Mouse (Mus musculus) kidney, postnatal 14 days (tissue): Measurements from ENCODE around the gene Nr1i3.

Experiments
- DNase-seq: peaks from one replicate; pipeline ENCODE4 v3.0.0; 2022; ENCODE audit warnings: mixed read lengths

The Nr1i3 gene

DNA sequence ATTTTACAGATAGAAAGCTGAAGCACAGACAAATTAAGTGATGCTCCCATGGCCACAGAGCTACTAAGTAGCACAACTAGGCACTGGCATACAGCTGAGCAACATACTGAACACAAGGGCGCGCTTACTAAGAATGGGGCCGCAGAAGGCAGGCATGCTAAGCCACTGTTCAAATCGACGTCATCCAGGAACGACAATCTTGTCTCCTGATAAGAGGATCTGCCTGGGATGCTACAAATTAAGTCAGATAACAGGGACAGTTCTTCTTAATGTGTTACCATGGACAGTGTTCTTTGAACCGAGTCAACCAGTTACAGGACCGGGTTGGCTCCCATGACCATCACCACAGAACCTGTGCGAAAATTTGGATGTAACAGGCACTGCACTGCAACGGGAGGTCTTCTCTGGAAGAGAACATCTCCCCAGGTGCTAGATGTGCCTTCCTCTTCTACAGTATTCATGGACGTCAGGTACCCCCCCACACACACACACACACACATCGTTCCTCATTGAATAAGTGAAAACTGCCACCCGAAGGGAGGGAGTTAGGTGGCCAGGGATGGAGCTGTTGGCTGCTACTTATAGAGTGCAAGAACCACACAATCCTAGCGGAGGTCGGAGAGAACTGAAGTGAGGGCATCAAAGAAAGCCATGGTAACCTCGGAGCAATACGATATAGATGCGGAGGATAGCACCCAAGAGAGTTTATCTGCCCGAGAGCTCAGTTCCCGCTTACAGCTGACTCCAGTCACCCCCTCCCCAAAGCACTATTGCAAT, 18.5 kb upstream of the Nr1i3 start:
- no peak for DNase-seq

DNA sequence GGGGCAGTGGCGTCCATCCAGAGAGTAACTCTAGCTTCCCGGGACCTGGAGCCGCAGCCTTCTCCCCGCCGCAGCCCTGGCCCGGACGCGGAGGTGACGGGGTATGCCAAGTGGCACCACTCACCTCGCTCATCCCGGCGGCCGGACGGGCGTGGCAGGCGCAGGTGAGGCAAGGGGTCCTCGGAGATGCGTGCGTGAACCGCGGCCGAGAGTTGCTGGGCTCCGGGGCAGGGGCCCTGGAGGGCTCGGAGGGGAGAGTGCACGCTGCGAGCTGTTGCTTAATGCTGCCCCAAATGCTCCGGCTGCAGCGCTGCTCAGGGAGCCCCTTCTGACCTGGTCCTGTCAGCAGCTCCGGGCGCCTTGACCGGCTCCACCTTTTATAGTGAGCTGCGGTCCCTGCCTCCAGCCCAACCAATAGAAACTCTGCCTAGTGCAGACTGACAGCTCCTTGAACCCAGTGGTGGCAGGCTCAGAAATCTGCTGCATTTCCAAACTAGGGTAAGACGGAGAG, 17.8 kb upstream of the Nr1i3 start, which contains the start of gene Pcp4l1:
TSS of gene Pcp4l1 (minus strand) at position 382 of the 511 bp plus-strand sequence.
- DNase-seq: peak; percentile 68

DNA sequence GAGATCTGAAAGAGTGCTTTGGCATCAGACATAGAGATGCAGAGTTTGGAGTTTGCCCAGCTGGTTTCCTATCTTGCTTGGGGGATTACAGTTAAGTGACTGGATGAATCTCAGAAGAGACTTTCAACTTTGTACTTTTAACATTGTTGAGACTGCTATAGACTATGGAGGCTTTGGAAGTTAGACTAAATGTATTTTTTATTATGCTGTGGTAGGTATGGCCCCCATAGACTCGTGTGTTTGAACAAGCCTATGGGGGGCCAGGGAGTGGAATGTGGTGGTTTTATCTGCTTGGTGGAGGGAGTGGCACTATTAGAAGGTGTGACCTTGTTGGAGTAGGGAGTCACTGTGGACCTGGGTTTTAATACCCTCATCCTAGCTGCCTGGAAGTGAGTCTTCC, 14.2 kb upstream of the Nr1i3 start:
- no peak for DNase-seq

DNA sequence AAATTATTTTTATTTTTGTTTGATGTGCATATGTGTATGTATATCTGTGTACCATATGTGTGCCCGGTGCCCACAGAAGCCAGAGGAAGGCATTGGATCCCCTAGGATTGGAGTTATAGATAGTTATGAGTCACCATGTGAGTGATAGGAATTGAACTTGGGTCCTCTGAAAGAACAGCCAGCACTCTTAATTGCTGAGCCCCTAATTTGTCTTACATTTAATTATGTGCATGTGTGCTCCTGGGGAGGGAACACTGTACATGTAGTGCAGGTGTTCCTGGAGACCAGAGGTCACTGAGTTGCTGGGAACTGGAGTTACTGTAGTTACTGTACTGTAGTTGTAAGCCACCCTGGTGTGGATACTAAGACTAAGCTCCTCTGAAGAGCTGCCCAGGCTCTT, 13.0 kb upstream of the Nr1i3 start:
- DNase-seq: no peak

DNA sequence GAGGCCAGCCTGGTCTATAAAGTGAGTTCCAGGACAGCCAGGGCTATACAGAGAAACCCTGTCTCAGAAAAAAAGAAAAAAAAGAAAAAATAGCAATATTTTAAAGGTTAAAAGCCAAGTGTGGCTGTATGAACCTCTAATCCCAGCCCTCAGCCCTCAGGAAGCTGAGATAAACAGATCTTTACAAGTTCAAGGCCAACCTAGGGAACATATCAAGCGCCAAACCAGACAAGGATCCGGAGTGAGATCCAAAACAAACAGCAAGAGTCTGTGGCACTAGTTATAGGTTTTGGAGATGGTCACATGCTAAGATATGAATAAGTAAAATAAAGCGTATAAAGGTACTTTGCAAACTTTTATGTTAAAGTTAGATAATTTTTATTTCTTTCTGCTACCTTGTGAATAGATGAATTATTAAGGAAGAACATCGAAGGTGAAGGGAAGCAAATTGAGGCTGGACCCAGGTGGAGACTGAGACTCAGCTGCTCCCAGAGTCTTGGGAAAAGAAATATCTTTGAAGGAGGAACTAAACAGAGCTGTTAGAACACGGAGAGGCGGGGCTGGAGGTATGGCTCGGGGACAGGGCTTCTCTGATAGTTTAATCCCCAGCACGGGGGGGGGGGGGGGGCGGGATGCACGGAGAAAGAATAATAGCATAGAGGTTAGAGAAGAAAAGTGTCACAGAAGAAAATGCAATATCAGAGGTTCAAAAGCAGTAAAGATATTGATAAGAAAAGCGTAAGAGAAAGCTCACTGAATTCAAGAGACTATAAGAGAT, 10.1 kb upstream of the Nr1i3 start:
- no peak for DNase-seq

DNA sequence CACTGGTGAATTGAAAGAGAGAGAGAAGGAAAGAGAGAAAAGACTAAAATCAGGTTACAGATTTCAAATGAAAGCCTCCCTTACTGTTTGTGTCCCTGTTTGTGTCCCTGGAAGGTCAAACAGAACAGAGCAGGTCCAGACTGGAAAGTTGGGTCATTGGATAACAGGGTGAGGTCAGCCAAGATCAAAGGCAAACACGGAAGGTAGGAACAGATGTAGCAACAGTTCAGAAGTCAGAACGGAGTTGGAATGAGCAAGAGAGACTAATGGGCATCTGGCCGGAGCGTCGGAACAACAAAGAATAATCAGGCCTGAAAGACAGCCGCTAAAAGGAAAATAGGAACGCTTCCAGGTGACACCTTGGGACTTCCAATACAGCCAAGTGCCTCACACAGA, 9.5 kb upstream of the Nr1i3 start:
- no peak for DNase-seq

DNA sequence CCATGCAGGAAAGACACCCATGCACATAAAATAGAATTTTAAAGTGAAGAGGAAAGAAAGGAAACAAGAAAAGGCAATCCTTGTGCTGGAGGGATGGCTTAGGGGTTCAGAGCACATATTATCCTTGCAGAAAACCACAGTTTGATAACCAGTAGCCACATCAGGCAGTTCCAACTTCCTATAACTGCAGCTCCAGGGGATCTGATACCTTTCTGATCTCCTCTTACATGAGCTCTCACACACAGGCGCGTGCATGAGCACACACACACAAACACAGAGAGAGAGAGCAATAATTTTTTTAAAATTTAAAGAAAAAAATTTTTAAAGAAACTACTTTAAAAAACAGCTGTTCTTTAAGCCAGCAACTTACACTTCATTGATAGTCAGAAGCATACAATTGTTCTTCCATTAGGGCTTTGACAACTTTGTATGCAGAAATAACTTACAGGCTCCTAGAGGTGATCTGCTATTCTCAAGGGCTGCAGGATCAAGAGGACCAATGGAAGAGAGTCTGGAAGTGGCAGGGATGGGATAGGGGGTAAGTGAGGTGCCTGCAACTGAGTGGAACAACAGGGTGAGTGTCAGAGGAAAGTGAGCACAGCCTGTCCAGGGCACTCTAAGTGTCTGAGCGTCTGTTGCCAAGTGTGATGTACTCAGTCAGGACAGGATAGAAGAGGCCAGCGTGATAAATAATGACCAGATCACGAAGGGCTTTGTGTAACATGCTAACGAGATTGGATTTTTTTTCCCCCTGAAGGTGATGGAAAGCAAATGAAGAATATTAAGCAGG, 7.9 kb upstream of the Nr1i3 start:
- DNase-seq: no peak

DNA sequence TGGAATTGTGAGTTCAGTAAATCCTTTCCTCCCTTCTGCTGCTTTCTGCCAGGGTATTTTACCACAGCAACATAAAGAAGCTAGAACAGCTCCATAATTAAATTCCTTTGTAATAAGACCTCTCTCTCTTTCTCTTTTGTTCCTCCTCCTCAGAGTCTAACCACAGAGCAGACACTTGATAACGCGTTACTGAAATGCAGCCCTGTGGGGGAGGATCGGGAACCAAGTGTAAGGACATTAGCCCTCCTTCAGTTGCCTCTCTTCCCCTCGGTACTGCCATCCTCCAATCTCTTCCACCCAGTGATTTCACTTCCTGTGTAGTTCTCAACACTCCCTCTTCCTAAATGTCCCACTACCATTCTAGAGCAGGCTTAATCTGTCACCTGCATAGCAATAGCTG, 4.4 kb upstream of the Nr1i3 start:
- no peak for DNase-seq

DNA sequence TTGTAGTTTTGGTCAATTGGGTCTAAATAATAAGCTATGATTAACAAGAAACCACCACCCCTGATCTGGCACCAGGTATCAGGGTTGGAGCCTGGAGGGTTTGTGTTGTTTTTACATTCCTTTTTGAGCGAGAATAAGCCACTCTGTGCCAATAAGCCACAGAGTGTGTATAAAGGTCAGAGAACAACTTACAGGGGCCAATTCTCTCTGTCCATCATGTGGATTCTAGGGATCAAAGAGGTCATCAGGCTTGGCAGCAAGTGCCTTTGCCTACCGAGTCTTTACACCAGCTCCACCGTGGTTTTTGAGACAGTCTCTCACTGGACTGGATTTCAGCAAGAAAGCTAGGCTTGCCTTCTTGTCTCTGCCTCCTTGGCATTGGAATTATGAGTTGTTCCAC, 916 bp upstream of the Nr1i3 start:
- no peak for DNase-seq

DNA sequence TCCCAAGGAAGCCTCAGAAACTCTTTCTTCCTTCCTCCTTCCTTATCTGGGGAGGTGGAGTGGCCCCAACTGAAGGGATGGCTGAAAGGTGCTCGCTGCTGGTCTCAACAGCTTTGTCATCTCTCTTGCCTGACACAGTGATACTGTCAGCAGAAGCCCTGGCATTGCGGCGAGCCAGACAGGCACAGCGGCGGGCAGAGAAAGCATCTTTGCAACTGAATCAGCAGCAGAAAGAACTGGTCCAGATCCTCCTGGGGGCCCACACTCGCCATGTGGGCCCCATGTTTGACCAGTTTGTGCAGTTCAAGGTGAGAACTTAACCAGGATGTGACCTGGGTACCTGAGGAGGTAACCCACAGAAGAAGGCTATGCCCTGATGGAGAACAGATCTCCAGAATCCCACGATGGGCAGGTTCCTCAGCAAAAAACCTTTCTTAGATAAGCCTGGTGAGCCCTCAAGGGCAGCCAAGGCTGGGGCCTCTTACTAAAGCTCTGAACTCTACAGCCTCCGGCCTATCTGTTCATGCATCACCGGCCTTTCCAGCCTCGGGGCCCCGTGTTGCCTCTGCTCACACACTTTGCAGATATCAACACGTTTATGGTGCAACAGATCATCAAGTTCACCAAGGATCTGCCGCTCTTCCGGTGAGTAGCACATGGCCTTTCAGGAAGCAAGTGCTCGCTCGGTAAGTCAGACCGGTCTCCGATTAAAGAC, 2.6 kb downstream of the Nr1i3 start:
- no peak for DNase-seq

DNA sequence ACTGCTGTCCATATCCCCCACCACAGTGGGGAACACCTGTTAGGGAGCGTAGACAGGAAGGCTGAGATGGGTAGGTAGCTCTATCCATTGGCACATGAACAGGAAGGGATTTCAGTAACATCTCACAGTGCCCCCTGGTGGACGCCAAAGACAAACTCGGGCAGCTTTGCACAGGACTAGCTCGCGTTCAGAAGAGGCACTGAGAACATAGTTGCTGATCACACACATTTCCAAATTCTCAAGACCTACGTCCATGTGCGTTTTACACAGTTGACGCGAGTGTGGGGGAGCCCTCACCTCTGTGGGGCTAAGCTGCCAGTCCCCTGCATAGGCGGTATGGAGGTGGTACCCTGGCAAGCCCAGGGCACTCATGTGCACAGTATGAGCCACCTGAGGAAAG, 7.1 kb downstream of the Nr1i3 start:
- DNase-seq: peak; percentile 89

DNA sequence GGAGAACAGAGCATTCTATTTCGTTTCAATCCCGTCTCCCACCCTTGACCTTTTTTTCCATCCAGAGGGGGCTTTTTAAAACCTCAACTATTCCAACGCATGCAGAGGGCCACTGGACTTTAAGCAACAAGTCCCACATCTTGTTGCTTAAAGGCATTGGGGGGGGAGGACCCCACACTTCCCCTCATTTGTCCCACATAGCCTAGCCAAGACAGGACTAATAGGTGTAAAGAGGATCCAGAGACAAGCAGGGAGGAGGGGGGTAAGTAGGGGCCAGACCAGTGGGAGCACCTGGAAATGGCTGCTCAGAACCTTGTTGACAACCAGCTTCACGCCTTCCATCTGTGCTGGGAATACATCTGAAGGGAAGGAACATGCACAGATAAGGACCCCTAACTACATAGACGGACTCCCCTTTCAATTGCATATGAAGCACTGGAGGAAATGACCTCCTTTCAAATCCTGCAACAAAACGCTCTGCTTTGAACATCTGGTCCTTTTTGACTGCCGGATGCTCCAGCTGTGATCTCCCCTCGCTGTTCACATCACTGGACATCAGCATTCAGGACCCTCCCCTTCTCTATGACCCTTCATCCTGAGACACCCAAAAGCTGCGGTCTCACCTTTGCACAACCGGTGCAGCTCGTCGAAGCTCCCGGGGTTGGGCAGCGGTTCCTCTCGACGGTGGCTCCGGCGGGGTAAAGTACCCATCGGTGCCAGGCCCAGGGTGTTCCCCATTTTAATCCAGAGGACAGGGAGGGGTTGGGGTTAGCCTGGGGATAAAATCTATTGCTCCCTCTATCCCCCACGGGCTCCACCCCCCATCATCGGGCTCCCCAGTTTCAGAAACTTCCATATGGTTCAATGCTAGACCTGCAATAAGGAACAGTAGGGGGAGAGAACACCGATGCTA, 7.8 kb downstream of the Nr1i3 start:
- DNase-seq: peak; percentile 35

DNA sequence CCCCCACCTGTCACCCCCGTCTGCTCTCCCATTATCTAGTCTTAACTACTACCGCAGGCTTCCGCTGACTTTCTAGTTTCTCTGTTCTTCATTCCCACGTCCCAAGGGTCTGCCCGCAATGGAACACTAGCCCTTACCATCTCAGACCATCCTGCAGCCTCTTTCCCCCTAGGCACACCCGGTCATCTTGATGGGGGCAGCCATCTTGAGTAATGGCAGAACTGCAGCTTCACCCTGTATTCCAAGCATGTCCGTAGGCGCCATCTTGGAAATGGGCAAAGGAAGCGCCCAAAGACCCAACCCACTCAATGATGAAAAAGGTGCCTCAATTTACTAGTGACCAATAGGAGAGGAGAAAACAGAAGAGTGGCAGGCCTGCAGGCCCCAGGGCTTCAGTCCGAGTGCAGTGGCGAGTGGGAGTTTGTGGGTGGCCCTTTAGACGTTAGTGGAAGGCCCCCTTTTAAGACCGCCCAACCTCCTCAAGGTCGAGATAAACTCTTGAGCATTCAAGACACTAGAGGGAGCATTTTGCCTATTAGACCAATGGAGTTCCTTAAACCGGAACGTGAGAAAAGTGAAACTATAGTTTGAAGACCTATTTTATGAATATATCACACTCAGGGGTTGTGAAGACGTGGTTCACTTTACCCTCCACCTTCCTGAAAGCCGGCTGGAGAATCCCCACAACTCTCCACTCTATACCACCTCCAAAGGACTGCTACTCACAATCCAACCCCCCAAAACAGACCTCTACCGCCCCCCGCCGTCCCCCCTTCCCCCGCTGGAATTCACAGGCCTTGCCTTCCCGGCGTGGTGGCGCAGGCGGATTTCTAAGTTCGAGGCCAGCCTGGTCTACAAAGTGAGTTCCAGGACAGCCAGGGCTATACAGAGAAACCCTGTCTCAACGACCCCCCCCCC, 8.7 kb downstream of the Nr1i3 start, which contains the start of gene Tomm40l:
TSS of gene Tomm40l (minus strand) at position 277 of the 918 bp plus-strand sequence.
- DNase-seq: peak; percentile 97

DNA sequence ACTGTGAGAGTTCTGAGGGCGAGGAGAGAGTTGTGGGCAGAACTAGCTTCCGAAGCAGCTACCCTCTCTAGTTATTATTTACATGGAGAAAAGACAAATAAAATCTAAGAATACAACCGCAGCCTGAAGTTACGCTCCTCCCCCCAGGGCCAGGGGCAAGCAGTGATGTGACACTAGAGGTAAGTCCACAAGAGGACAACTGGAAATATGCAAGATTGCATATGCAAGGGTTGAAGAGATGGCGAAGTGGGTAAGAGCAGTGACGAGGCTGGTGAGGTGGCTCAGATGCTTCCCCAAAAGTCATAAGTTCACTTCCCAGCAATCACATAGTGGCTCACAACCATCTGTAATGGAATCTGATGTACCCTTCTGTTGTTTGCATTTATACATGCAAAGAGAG, 9.4 kb downstream of the Nr1i3 start:
- no peak for DNase-seq

DNA sequence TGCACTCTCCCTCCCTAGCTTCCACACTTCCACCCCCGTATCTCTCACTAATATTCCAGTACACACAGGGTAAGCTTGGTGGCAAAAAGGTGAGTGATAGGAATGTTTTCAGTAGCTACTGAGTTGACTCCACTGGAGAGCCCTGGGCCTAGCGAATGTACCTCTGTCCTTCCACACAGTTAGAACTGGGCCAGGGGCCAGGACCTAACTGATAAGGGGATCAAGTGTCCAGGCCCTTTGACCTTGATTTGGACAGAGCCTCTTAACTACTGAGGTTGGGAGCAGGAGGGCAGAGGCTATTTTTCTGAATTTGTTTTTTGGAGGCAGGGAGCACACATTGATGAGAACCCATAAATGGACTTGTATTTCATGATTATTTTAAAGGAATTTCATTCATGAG, 10.0 kb downstream of the Nr1i3 start:
- peak; percentile 58 for DNase-seq

DNA sequence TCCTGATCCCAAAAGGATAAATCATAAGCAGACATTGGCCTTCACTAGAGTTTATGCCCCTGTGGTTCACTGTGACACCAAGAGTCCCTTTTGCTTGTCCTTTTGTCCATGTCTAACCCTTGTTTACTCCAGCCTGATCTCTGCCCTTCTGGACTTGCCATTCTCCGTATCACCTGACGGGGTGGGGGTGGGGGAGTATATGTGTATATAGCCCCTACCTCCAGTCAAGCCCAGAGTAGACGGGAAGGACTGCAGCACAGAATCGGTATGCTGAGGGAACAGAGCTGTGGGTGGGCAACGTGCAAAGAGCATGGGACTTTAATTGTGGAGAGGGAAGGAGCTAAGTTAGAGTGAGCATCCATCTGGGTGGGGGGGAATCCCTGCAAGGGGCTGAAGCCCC, 11.1 kb downstream of the Nr1i3 start, which contains the start of gene Apoa2:
TSS of gene Apoa2 (plus strand) at position 198 of the 400 bp plus-strand sequence.
- no peak for DNase-seq

DNA sequence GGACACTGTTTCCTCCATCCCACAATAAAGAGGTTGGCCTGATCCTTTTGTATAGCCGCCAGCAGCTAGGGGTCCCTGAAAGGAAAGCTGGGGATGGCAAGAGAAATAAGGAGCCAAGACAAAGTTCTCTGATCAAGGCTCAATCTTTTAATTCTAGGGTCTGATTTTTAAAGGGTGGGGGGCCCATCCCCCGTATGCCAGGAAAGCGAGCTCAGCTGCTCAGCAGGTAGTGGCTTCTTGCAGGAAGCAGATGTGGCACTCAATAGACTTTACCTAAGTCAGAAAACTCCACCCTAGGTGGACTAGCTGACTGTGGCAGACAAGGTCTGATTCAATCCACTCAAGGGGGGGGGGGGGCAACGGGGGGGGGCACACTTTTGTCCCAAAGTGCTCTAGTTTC, 13.0 kb downstream of the Nr1i3 start:
- no peak for DNase-seq

DNA sequence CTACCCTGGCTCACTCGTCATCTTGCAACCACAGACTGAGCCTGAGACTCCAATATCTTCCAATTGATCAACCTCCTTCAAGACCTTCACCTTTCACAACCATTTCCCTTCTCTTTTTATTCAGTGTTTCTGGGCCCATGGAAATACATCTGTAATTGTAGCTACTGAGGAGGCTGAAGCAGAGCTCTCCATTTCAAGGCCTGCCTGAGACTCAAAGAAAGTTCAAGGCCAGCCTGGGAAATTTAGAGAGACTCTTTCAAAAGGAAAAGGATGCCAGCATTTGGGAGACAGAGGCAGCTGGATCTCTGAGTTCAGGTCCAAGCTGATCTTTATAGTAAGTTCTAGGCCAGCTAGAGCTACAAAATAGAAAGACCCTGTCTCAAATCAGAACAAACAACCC, 14.1 kb downstream of the Nr1i3 start:
- DNase-seq: no peak

DNA sequence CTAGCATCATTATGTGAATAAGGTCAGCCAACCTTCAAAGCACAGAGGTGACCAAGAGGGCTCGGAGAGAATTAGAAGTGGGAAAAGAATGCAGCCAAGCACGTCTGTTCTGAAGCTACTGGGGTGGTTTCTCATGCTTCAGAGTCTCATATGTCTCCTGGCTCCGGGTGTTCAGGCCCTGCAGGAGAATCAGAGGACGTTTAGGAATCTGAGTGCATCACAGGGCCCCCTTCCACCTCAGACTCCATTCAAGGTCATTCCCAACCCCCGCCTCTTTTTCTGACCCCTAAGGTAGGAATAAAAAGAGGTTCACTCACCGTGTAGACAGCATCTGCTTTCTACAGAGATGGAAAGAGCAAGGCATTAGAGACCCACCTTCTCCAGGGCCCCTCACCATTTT, 16.0 kb downstream of the Nr1i3 start:
- no peak for DNase-seq

DNA sequence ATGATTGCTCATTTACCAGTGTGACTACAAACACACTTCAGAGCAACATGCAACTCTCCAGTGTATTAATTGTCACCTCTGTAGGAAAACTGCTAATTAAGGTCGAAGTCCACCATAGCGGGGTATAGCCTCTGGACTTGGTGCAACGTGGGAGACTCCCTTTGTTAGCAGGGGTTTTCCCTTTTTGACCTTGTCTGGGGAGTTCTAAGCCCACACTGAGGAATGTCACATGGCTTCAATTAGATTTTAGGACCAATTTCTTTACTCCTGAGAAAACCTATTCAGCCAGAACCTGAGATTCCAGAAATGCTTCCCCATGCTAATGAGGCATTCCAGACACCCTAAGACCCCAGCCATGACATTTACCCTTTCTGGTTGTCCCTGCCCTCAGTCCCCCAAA, 16.4 kb downstream of the Nr1i3 start:
- no peak for DNase-seq
